Mouse (Mus musculus): ENCODE data around the gene Ndufaf2.

The Ndufaf2 gene

DNA sequence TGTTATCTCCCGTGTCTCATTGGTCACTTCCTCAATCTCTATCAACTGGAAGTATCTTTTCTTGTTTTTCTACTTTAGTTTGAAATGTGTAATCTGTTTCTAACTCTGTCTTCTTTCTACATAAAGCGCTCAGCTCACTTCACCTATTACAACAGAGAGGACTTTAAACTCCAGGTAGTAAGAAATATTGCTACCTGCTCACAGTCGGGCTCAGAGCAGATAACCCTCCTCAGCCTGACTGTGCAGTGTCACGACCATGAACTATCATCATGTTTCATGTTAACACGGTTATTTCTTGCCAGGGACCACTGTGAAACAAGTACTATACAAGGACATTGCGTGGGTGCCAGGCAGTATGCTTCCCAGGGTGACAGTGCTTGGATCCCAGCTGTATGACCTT lies 141.1 kb downstream of the Ndufaf2 start:
- no peak for DNase-seq

DNA sequence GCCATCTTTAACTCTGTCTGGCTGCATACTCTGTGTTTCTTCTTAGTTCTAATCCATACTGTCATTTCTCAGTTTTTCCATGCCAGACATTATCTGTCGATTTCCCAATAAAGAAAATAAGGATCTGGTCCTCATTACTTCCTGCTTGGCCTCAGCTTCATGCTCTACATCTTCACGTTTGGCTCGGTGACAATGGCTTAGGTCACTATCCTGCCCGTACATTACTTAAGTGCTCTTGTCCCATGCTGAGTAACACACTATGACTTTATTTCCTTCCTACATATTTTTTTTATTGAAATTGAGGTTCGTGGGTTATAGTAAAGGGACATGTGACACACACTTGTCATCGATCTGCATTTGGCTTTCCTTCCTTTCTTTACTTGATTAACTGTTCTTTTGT lies 143.3 kb downstream of the Ndufaf2 start:
- DNase-seq, result no peak

DNA sequence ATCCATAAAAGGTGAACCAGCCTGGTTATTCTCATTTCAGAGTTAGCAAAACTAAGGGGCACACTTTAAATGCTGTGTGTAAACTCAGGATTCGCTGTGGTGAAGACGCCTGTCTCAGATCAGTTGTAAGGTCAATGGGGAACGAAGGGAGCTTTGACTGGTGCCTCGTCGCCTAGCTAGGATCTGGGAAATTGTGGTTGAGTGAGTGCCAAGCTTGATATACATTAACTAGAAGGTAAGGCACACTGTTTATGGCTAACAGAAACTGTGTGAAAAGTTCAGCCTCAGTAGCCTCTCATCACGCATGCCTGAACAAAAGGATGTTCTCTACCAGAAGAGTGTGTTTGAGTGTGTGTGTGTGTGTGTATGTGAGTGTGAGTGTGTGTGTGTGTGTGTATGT lies 144.6 kb downstream of the Ndufaf2 start:
- no peak for DNase-seq

DNA sequence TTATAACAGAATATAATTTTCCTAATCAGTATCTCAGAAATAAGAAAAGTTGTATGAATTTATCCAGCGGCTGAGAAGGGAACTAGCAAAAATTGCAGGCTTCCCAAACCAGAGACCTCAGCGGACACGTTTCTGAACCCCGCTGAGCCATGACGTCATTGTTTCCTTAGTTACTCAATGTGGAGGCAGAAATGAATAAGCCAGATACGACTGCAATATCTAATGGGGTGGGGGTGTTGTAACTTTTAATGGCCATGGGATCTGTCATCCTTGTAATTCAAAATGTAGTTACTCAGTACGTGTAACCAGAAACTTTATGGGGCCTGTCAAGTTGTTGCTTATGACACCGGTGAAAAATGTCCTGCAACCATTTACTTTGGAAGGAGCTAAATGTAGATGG lies 145.3 kb downstream of the Ndufaf2 start:
- no peak for DNase-seq

DNA sequence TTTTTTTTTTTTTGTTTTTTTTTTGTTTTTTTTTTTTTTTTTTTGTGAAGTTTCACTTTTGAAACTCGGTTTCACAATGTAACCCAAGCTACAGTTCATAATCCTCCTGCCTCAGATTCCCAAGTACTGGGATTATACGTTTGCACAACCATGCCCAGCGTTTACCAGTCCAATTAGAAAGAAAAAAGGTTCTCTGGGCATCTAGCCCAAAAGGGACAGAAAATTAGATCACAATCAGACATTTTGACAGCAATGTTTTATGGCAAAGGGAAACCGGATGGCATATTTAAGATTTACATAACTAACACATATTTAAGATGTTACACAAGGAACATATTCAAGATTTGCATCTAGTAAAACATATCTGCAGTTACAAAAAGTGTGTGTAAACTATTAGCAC lies 150.6 kb downstream of the Ndufaf2 start:
- no peak for DNase-seq

DNA sequence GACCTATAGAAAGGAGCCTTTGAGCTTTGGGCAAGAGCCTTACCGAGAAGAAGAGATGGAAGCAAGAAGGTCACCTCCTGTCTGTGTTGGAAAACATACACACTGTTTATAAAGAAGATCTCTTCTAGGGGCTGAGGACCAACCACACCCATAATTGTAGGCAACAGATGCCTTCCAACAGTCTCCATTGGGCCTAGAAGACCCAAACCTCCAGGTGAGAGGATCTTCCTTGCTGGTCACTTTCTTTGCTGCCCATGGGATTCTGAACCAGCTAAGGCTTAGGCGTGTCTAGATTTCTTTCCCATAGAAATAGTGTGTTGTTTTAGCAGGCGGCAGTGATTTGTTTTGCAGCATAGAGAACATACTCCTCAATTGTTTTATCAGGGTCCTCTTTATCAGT lies 162.1 kb downstream of the Ndufaf2 start:
- no peak for DNase-seq

DNA sequence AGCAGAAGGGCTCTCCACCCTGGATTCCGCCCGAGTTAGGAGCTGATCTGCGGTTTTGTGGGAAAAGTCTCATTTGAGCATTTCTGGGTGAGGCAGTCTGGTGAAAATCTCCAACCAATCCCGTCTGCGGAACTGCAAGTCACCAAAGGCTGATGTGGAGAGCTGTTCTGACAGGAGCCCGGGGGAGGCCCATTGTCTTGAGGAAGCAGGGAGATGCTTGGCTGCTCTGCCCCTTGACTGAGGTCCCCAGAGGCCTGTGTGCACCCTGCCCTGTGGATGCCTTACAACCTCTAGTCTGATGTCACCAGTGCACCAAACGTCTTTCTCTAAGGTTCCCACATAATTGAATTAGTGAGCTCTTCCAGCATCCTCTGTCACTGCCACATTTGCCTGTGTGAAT lies 163.2 kb downstream of the Ndufaf2 start:
- DNase-seq, result no peak

DNA sequence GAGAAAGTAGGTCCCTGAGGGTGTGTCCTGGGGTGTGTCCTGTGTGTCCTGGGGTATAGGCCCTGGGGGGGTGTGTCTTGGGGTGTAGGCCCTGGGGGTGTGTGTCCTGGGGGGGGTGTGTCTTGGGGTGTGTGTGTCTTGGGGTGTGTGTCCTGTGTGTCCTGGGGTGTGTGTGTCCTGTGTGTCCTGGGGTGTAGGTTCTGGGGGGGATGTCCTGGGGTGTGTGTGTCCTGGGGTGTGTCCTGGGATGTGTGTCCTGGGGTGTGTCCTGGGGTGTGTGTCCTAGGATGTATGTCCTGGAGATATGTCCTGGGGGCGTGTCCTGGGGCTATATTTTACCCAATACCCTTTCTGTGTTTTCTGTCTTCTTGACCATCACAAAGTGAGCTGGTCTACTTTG lies 165.8 kb downstream of the Ndufaf2 start:
- DNase-seq, result no peak

DNA sequence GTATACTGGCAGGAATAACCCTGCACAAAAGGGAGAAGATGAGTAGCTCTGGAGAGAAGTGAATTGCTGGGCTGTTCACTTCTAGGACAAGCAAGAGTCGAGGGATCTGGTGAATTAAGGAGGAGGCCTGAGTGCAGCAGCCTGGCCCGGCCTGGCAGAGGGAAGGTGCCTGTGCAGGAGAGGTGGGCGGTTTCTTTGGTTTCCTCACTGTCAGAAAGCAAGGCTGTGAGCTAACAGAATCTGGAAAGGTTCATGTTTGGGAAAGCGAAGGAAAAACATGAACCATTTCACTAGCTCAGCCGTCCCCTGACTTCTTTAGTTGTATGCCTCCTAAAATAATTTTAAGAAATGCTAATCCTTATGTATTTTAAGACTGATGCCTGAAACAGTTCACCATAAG lies 173.8 kb downstream of the Ndufaf2 start:
- DNase-seq, result no peak

DNA sequence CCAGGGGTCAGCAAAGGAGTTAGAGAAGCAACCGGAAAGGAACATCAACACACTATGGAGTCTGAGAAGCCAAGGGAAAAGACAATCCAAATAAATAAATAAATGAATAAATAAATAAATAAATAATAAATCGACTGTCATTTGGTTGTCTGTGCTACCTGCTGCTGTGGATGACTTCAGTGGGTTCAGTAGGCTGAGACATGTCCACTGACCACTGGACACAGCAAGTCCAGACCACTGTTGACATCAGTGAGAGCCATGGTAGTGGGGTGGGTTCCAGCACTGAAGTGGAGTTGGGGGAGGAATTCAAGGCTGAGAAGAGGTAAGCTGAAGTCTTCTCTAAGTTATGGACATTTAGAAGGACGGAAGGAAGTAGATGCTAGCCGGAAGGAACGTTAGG lies 174.2 kb downstream of the Ndufaf2 start:
- DNase-seq, result no peak

DNA sequence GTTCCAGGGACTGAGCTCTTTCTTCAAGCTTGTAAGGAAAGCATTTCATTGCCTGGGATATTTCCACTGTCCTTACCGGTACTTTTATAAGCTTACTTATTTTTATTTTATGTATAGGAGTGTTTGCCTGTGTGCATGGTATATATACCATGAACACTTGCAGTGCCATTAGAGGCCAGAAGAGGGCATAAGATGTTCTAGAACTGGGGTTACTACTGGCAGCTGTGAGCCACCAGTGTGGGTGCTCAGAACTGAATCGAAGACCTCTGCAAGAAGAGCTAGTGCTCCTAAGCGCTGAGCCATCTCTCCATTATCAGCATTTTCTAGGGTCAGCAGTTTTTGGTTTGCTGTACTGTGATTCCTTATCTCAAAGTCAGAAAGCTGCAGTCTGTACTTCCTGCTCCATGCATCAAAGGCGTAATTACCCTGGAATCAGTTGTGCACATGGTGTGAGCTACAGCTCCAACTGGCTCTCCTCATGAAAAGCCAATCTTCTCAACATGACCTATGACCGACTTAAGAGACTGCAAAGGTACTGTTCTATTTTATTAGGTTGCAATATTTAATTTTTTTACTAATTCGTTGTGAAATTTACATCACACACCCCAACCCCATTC lies 175.1 kb downstream of the Ndufaf2 start:
- no peak for DNase-seq

DNA sequence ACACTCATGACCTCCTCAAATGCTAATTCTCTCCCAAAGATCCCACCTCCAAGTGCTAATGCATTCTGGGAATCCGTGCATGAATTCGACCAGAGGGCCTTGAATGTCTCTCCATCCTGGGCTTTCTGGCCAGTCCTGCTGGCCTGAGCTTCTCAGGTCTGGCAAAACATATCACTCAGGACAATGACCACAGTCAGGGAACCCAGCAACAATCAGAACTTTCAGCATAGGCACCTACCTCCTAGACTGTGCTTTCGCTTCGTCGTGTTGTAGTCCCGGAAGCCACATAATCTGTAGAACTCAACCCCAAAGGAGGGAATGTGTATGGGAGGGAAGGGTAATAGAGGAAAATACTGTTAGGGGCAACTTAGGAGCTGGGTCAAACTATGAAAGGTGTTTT lies 179.0 kb downstream of the Ndufaf2 start:
- no peak for DNase-seq

DNA sequence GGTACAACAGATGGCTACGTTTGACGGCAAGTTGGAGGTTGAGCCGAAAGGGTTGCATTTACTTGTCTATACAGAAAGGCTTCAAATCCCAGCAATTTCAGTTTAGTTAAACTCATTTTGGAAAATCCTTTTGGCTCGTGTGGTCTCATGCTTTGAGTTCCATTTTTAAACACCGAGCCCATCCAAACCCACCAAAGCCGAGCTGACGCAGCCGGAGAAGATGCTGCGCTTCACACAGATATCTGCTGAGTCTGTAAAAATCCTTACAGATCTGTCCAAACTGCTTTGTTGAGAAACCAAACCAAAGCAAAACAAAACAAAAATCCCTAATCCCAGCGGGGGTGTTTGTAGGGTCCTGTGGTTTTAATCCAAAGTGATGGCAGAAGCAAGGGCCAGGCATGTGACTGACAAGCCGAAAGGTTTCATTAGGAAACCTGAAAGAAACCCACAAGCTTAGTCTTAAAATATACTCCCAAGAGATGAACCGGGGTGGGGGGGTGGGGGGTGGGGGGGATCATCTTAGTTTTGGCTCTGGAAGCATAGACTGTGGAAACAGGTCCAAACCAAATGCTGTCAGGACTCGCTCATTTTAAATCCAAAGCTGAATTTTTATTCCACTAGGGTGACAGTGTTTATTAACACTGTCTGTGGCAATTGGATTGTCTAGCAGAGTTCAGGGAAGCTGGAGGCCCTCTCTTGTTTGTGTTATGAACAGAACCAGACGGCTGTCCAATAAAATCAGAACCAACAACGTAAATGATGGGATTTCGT lies 181.4 kb downstream of the Ndufaf2 start:
- DNase-seq, result no peak

DNA sequence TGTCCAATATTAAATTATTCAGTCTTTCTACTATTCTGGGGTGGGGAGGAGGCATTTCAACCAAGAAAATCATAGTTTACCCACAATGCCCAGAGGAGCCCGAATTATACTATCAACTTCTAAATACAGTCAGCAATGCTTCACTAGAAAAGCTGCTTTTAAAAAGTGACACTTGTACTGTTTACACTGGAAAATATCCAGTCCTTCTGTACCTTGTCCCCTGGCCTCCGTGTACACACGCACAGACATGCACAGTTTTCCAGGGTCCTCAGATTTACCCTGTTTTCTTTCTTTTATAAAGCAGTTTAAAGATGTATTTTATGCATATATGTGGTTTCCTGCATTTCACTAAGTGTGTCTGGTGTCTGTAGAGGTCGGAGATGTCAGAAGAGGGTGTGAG lies 186.0 kb downstream of the Ndufaf2 start:
- no peak for DNase-seq

DNA sequence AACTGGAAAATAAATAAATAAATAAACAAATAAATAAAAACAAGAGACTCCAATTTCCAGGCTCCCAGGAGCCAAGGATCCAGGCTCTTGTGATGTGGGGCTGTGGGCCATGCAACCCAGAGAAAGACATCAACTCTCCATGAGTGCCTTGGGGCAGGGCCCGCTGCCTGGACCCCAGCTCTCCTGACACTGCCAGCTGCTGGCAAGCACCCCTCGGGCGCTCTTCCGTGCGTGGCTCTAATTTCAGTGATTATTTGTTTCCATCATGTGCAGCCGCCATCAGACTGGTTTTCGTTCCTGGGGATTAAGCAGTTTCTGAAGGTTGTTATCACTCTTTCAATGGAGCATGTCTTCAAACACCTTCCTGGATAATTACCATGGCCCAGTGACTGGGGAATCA lies 186.6 kb downstream of the Ndufaf2 start:
- DNase-seq, result no peak

DNA sequence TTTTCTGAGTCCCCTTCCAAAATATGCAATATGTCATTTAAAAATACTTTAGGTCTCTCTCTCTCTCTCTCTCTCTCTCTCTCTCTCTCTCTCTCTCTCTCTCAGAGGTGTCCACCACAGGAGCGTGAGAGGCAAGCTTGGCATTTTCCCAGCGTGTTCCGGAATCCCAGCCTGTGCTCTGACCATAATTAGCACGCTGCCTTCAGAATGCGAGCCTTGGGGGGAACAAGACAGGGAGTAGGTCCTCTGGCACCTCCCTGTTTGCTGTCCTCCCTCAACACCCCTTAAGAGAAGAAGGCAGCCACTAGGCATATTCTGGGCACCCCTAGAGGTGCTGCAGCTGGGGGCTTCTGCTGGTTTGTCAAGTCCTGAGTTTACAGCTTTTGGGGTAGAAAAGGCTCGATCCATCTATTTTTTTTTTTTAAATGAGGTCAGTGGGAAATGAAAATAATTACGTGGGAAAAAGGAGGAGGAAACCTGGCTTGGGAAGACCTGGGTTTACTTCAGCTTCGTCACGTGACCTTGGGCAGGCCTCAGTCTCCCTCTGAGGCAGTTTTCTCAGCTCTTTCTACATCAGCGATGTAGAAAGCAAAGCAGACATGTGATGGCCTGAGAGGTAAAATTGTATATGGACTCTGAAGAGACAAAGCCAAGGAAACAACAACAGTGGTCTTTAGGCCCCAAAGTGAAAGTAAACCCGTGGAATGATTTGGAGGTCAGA lies 187.8 kb downstream of the Ndufaf2 start:
- DNase-seq, result peak; percentile 37

DNA sequence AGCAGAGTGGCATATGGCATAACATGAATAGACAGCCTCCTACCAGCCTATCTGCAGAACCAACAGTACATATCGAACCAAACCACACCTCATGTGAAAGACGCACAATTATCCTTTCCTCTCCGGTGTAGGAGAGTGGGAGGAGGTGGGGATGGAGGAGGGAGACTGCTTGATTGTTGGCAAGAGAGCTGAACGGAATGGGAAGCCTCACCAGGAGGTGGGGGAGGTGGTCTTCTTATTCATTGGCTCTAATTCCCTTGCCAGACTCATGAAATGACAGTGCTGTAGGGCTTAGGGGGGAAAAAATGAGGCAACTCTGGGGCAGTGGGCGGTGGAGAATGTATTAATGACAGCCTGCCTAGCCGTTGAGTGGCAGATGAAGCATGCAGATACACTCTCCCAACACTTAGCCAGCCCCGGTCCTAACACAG lies 188.4 kb downstream of the Ndufaf2 start:
- no peak for DNase-seq

DNA sequence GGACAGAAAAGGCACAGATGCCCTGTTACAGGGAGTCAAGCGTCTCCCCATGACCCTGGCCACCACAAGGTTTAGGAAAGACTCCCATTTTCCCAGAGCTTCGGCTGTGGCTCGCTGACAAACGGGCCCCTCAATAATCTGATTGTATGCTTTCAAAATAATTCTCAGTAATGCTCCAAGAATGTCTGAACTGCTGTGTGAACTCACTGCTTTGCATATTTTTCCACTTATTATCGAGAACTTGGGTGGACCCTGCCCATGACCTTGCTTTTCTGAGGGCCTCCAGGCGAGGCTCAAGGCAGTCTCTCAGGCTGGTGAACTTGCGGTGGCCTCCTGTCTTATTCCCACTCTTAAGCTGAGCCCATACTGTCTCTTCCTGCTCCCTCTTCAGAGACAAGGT lies 193.8 kb downstream of the Ndufaf2 start:
- no peak for DNase-seq

DNA sequence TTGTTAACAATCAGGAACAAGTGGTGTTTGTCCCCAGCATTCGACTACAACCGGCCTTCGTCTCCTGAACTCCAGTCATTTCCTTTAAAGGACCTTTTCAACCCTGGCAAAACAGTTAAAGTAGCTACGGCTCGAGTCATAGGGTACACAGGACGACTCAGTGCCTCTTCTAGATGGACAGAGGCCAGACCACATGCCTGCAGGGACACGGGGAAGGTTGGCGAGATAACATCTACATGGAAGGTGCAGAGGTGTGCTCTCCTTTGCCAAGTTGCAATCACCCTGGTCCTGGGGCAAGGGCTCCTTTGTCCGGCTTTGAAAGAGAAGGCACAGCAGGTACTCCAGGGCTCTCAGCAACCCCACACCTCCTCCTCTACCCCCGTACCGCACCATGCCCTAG lies 195.0 kb downstream of the Ndufaf2 start:
- DNase-seq, result no peak

DNA sequence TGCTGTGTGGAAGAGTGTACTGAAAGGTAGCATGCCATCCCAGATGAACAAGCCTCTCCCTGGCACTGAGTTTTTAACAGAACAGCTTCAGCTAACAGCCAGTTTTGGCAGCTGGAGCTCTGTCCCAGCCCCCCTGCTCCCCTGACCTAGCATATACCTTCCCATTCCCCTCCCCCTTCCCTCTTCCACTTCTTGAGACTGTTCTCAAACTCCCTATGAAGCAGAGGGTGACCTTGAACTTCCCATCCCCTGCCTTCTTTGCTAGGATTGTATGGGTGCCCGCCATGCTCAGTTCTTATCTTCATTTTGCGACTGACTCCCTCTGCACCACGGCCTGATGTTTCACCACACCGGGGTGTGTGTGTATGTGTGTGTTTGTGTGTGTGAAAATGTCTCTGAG lies 195.7 kb downstream of the Ndufaf2 start:
- DNase-seq, result no peak

DNA sequence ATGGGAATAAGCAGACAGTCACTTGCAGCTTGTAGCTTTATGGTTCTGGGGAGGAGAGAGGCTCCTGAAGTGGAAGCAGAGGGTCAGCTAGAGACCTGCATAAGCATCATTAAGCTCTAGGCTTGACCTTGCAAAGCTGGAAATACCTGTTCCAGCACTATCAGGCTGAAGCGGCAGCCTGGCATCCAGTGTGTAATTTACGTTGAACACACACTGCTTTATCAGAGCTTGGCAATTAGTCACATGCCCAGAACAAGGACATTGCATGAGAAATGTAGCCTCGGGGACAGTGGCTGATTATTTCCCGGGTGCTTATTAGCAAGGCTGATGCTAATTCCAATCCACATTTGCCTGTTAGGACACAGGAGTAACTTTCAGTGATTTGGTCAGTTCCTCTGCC lies 196.5 kb downstream of the Ndufaf2 start:
- no peak for DNase-seq

DNA sequence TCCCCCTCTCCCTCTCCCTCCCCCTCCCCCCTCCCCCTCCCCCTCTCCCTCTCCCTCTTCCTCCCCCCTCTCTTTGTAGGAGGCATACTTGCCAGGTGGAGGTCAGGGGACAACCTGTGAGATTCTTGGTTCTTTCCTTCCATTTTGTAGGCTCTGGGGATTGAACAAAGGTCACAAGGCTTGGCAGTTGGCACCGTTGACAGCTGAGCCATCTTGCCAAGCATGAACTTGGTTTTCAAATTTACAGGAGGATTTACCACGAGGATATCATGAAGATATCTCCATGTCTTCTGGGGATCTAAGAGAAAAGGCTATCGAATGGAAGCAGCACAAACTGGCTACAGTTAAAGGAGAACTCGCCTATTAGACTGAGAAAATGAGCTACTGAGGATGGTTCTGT lies 196.9 kb downstream of the Ndufaf2 start:
- no peak for DNase-seq

DNA sequence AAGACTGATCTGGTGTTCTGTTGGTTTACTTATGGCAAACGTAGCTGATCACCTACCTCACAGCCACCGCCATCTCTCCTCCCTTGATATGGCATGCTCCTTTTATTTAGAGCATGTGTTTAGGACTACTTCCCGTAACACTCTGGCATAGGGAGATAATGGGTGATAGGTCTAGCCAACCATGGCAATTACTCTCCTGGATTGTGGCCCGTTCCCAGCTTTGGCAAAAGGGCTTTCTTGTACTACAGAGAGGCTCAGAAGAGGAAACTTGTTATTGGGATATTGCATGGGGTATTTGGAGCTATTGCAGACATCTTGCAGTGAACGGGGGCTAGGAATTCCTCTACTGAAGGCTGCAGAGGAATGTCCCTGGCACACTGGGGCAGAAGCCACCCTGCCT lies 197.9 kb downstream of the Ndufaf2 start:
- no peak for DNase-seq

DNA sequence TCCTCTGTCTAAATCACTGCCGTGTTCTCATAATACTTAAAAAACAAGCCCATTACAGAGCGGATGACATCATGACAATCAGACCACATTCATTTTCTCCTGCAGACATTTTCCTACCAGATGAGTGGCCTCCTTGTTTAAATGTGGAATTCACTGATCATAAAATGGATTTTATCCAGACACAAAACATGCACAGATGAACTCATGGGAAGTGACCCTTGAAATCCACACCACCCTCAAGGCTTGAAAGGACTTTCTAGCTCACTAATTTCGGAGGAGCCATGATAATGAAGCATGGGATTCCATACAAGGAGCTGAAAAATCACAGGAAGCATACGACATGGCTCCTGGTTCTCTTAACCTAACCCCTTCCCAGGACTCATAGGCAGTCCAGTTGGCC lies 198.5 kb downstream of the Ndufaf2 start:
- no peak for DNase-seq
